Mouse (Mus musculus) brain, embryonic 14.5 days (tissue): Measurements from ENCODE around the gene Leng1.

Source experiments
- CTCF ChIP-seq: fragments of 200-500 bp; IDR thresholded peaks from 2 replicates; pipeline ENCODE4 v1.5.1; 2012; ENCODE audit warnings: inconsistent platforms, mild to moderate bottlenecking, moderate library complexity, borderline replicate concordance; ENCODE audit not compliant: insufficient read depth, insufficient read length; ENCODE audit errors: extremely low read depth
- POLR2A ChIP-seq: fragments of 200-500 bp; IDR thresholded peaks from 2 replicates; pipeline ENCODE4 v1.6.1; 2012; ENCODE audit warnings: mild to moderate bottlenecking, inconsistent platforms, borderline replicate concordance; ENCODE audit not compliant: poor library complexity, insufficient read depth, insufficient read length, severe bottlenecking; ENCODE audit errors: extremely low read depth

- no peak for TF ChIP-seq POLR2A
- no peak for TF ChIP-seq CTCF
Observed at GRCm38 (mm10) chr7:3664524-3665214, 971 bp downstream of the Leng1 start.
